Mouse (Mus musculus): Measurements from ENCODE around the gene Ctcf. TPM values are rescaled to one million over a fixed set of nuclear protein-coding genes. Genes with fewer than 3 reads are reported as not detected.
A peak's percentile ranks its signal among the peaks of the same experiment; 100 is the strongest.

Ctcf gene
- total RNA-seq, 2 experiments from 2014 or later = 70.4 to 82.6 TPM

- TF ChIP-seq CTCF (conservative IDR thresholded peaks at IDR 0.05) = no peak
- Histone ChIP-seq H3K4me3 (peak overlapping the region; percentile 93), H3K27ac (peak overlapping the region; percentile 96)
- DNase-seq (ENCODE audit: low spot score in 2 of 2) = peak; percentile 82 to 87
These were observed 30.0 kb upstream of the Ctcf start for GRCm38 (mm10) chr8:105606189-105607023.

- peak overlapping the region; percentile 93 for H3K4me3 ChIP-seq
- peak overlapping the region; percentile 96 for H3K27ac ChIP-seq
- DNase-seq (ENCODE audit: low spot score in 2 of 2) = no peak
- TF ChIP-seq CTCF (conservative IDR thresholded peaks at IDR 0.05) = no peak
These were observed 29.3 kb upstream of the Ctcf start for GRCm38 (mm10) chr8:105607062-105607461.

GRCm38 (mm10) chr8:105607684-105608083, 28.7 kb upstream of the Ctcf start:
- peak; percentile 76 for TF ChIP-seq CTCF (conservative IDR thresholded peaks at IDR 0.05)
- DNase-seq (ENCODE audit: low spot score in 2 of 2) = peak in 1 of 2 experiments; percentile 58
- Histone ChIP-seq H3K4me3 (no peak overlapping the region; the same call in 1 of the 2 replicates), H3K27ac (peak overlapping the region; percentile 96)

GRCm38 (mm10) chr8:105609355-105609754, 27.0 kb upstream of the Ctcf start:
- DNase-seq (ENCODE audit: low spot score in 2 of 2) = no peak
- H3K4me3 ChIP-seq = no peak overlapping the region
- TF ChIP-seq CTCF (conservative IDR thresholded peaks at IDR 0.05) = no peak
- 0 out of 2 replicates have a peak overlapping the region, but pooled peaks have one; percentile 14 for H3K27ac ChIP-seq

GRCm38 (mm10) chr8:105609771-105610170, 26.6 kb upstream of the Ctcf start:
- no peak for DNase-seq (ENCODE audit: low spot score in 2 of 2)

GRCm38 (mm10) chr8:105611836-105612235, 24.5 kb upstream of the Ctcf start:
- peak overlapping the region; percentile 75; the same call in 1 of the 2 replicates for H3K27ac ChIP-seq
- H3K4me3 ChIP-seq = no peak overlapping the region
- TF ChIP-seq CTCF (conservative IDR thresholded peaks at IDR 0.05) = no peak
- no peak for DNase-seq (ENCODE audit: low spot score in 2 of 2)

More at GRCm38 (mm10) chr8:105609771-105610170, 26.6 kb upstream of the Ctcf start:
- H3K27ac ChIP-seq = no peak overlapping the region
- no peak for TF ChIP-seq CTCF (conservative IDR thresholded peaks at IDR 0.05)
- H3K4me3 ChIP-seq = no peak overlapping the region

GRCm38 (mm10) chr8:105613037-105613436, 23.3 kb upstream of the Ctcf start:
- Histone ChIP-seq H3K4me3 (peak overlapping the region; percentile 54), H3K27ac (peak overlapping the region; percentile 75)
- TF ChIP-seq CTCF (conservative IDR thresholded peaks at IDR 0.05) = no peak
- no peak for DNase-seq (ENCODE audit: low spot score in 2 of 2)

- Histone ChIP-seq H3K4me3 (peak overlapping the region; percentile 54), H3K27ac (peak overlapping the region; percentile 75)
- peak in 1 of 2 experiments; percentile 20 for DNase-seq (ENCODE audit: low spot score in 2 of 2)
- TF ChIP-seq CTCF (conservative IDR thresholded peaks at IDR 0.05) = no peak
These were observed 22.4 kb upstream of the Ctcf start for GRCm38 (mm10) chr8:105613830-105614511.

- H3K4me3 ChIP-seq = no peak overlapping the region
- H3K27ac ChIP-seq = peak overlapping the region; percentile 75
- peak in 1 of 2 experiments; percentile 57 for DNase-seq (ENCODE audit: low spot score in 2 of 2)
- no peak for TF ChIP-seq CTCF (conservative IDR thresholded peaks at IDR 0.05)
These were observed 20.4 kb upstream of the Ctcf start for GRCm38 (mm10) chr8:105615942-105616341.

GRCm38 (mm10) chr8:105617451-105618278, 18.7 kb upstream of the Ctcf start:
- Histone ChIP-seq H3K4me3 (no peak overlapping the region), H3K27ac (peak overlapping the region; percentile 75)
- DNase-seq (ENCODE audit: low spot score in 2 of 2) = no peak
- TF ChIP-seq CTCF (conservative IDR thresholded peaks at IDR 0.05) = no peak

GRCm38 (mm10) chr8:105618279-105618634, 18.1 kb upstream of the Ctcf start:
- no peak for TF ChIP-seq CTCF (conservative IDR thresholded peaks at IDR 0.05)
- no peak overlapping the region for H3K4me3 ChIP-seq
- peak overlapping the region; percentile 7; the same call in 1 of the 2 replicates for H3K27ac ChIP-seq
- no peak for DNase-seq (ENCODE audit: low spot score in 2 of 2)

- DNase-seq (ENCODE audit: low spot score in 2 of 2) = no peak
- H3K27ac ChIP-seq = peak overlapping the region; percentile 83; the same call in 1 of the 2 replicates
- H3K4me3 ChIP-seq = no peak overlapping the region
- TF ChIP-seq CTCF (conservative IDR thresholded peaks at IDR 0.05) = no peak
These were observed 17.3 kb upstream of the Ctcf start for GRCm38 (mm10) chr8:105618892-105619591.

Data from layer of hippocampus, adult 2 months (tissue).